16 mouse cellular contexts compared by ENCODE assay signal in the genomic region with DNA sequence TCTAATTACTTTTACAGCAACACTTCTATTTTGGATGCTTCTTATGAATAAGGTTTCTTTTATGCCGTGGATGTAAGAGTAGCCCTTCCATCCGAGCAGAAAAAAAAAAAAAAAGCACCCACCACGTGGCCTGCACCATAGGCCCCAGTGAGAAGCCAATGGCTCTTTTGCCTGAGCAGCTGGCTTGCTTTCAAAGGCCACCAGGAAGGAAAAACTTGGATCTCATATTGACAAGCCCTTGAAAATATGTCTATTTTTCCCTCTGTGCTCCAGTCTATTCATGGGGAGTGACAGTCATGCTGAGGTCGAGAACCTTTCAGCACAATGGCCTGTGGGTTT.
DNase-seq lines count a peak whose midpoint lies in the region; ATAC-seq and TF ChIP-seq lines count a peak whose summit lies in the region.
"Had no signal": no experiment of that assay in that cellular context is flagged by ENCODE, and none has a peak within 500 bp of the region (broad histone marks: within the 10 kb centered on the region; RNA-seq: fewer than 3 reads in every experiment).

No protein-coding gene starts in this region.

- no peak for ATAC-seq in embryonic facial prominence, embryonic 13.5 days (ENCODE audit: insufficient number of reproducible peaks, insufficient read depth, low FRiP score, low TSS enrichment, low read depth)
- ATAC-seq in hindbrain, embryonic 16.5 days, result peak; percentile 63
- peak; percentile 86 for ATAC-seq in forebrain, embryonic 16.5 days
- ATAC-seq: intestine, embryonic 16.5 days had no signal

- H3K27ac ChIP-seq in embryonic facial prominence, embryonic 13.5 days, result 0 out of 2 replicates have a peak overlapping the region, but pooled peaks have one; percentile 22
- no peak overlapping the region for H3K27ac ChIP-seq in embryonic facial prominence, embryonic 10.5 days (replicated peaks)
- no peak overlapping the region for H3K27ac ChIP-seq in hindbrain, embryonic 16.5 days (ENCODE audit: low read depth, low read length)
- no peak overlapping the region for H3K27ac ChIP-seq in hindbrain, embryonic 10.5 days
- H3K27ac ChIP-seq in CH12.LX (ENCODE audit: insufficient read depth, low read depth), result no peak overlapping the region
- H3K27ac ChIP-seq in forebrain, embryonic 16.5 days (ENCODE audit: low read length), result no peak overlapping the region; the same call in 1 of the 2 replicates
- H3K27ac ChIP-seq: kidney, postnatal 0 days; stomach, embryonic 15.5 days had no signal

- H3K4me3 ChIP-seq in embryonic facial prominence, embryonic 13.5 days, result no peak overlapping the region
- H3K4me3 ChIP-seq in embryonic facial prominence, embryonic 10.5 days, result no peak overlapping the region
- no peak overlapping the region for H3K4me3 ChIP-seq in hindbrain, embryonic 16.5 days (ENCODE audit: low read length)
- no peak overlapping the region for H3K4me3 ChIP-seq in hindbrain, embryonic 10.5 days
- H3K4me3 ChIP-seq in CH12.LX (replicated peaks in 1 of 3; ENCODE audit: low read depth in 2 of 3, low read length in 2 of 3, poor library complexity in 1 of 3), result no peak overlapping the region
- no peak overlapping the region for H3K4me3 ChIP-seq in forebrain, embryonic 16.5 days (replicated peaks; ENCODE audit: low read length)
- H3K4me3 ChIP-seq: megakaryocyte, embryonic 14.5 days; stomach, embryonic 15.5 days had no signal

- TF ChIP-seq POLR2A in CH12.LX (IDR thresholded peaks at IDR 0.05; ENCODE audit: low read depth, low read length), result no peak

- H3K9me3 ChIP-seq in embryonic facial prominence, embryonic 13.5 days, result no peaks in the 10 kb centered on the region
- no peaks in the 10 kb centered on the region for H3K9me3 ChIP-seq in embryonic facial prominence, embryonic 10.5 days
- no peaks in the 10 kb centered on the region for H3K9me3 ChIP-seq in hindbrain, embryonic 16.5 days (ENCODE audit: control insufficient read depth, low read length)
- no peaks in the 10 kb centered on the region for H3K9me3 ChIP-seq in hindbrain, embryonic 10.5 days
- no peaks in the 10 kb centered on the region for H3K9me3 ChIP-seq in CH12.LX (replicated peaks; ENCODE audit: low read length)
- H3K9me3 ChIP-seq in forebrain, embryonic 16.5 days (ENCODE audit: control insufficient read depth, low read length), result no peaks in the 10 kb centered on the region
- H3K9me3 ChIP-seq: stomach, embryonic 15.5 days had no signal

- 0 out of 2 replicates have a peak, but pooled peaks cover 4% of the 10 kb centered on the region for H3K4me1 ChIP-seq in embryonic facial prominence, embryonic 13.5 days
- H3K4me1 ChIP-seq in embryonic facial prominence, embryonic 10.5 days, result no peaks in the 10 kb centered on the region
- H3K4me1 ChIP-seq in hindbrain, embryonic 16.5 days (ENCODE audit: control insufficient read depth, insufficient read depth, low read depth, low read length), result no peaks in the 10 kb centered on the region; the same call in 1 of the 2 replicates
- no peaks in the 10 kb centered on the region for H3K4me1 ChIP-seq in hindbrain, embryonic 10.5 days (replicated peaks)
- no peaks in the 10 kb centered on the region for H3K4me1 ChIP-seq in CH12.LX (ENCODE audit: control insufficient read depth in 1 of 2, insufficient read depth in 2 of 2)
- H3K4me1 ChIP-seq in forebrain, embryonic 16.5 days (replicated peaks; ENCODE audit: control insufficient read depth, insufficient read depth, low read length), result peaks cover 10% of the 10 kb centered on the region
- H3K4me1 ChIP-seq: megakaryocyte, embryonic 14.5 days; stomach, embryonic 15.5 days had no signal

- in situ Hi-C loops in CH12.LX (cut with MboI; ENCODE audit: low pct_ligation_motif_present, low pct_unique_long_range_greater_than_20kb, low sequenced_read_pairs), result no loop called here

- H3K27me3 ChIP-seq in embryonic facial prominence, embryonic 13.5 days, result no peaks in the 10 kb centered on the region
- no peaks in the 10 kb centered on the region for H3K27me3 ChIP-seq in embryonic facial prominence, embryonic 10.5 days (replicated peaks; ENCODE audit: low read depth, poor library complexity, severe bottlenecking)
- no peaks in the 10 kb centered on the region for H3K27me3 ChIP-seq in hindbrain, embryonic 16.5 days (replicated peaks; ENCODE audit: control insufficient read depth, insufficient read depth, low read length)
- H3K27me3 ChIP-seq in hindbrain, embryonic 10.5 days (ENCODE audit: insufficient read depth, poor library complexity, severe bottlenecking), result no peaks in the 10 kb centered on the region
- H3K27me3 ChIP-seq in CH12.LX (replicated peaks), result no peaks in the 10 kb centered on the region
- peaks cover 10% of the 10 kb centered on the region for H3K27me3 ChIP-seq in forebrain, embryonic 16.5 days (replicated peaks; ENCODE audit: control insufficient read depth, insufficient read depth, low read length)
- H3K27me3 ChIP-seq: stomach, embryonic 15.5 days had no signal

- H3K36me3 ChIP-seq in embryonic facial prominence, embryonic 13.5 days, result no peaks in the 10 kb centered on the region
- no peaks in the 10 kb centered on the region for H3K36me3 ChIP-seq in embryonic facial prominence, embryonic 10.5 days (replicated peaks)
- no peaks in the 10 kb centered on the region for H3K36me3 ChIP-seq in hindbrain, embryonic 16.5 days (ENCODE audit: control insufficient read depth, insufficient read depth, low read length)
- H3K36me3 ChIP-seq in hindbrain, embryonic 10.5 days, result no peaks in the 10 kb centered on the region
- no peaks in the 10 kb centered on the region for H3K36me3 ChIP-seq in CH12.LX (replicated peaks in 1 of 2; ENCODE audit: control insufficient read depth in 1 of 2, insufficient read depth in 1 of 2, low read length in 1 of 2)
- no peaks in the 10 kb centered on the region for H3K36me3 ChIP-seq in forebrain, embryonic 16.5 days (ENCODE audit: control insufficient read depth, insufficient read depth)
- H3K36me3 ChIP-seq: stomach, embryonic 15.5 days had no signal

- H3K79me2 ChIP-seq in CH12.LX (replicated peaks; ENCODE audit: control insufficient read depth, extremely low read depth, insufficient read depth, poor library complexity, severe bottlenecking), result no peaks in the 10 kb centered on the region

- dilution Hi-C loops in CH12.LX (cut with MboI; ENCODE audit: extremely low pct_ligation_motif_present, extremely low pct_unique_long_range_greater_than_20kb, low sequenced_read_pairs), result no loop called here

- H3K4me2 ChIP-seq in embryonic facial prominence, embryonic 13.5 days, result no peak overlapping the region
- no peak overlapping the region for H3K4me2 ChIP-seq in hindbrain, embryonic 16.5 days (ENCODE audit: low read length)
- no peak overlapping the region for H3K4me2 ChIP-seq in CH12.LX (ENCODE audit: insufficient read depth, low read depth, poor library complexity, severe bottlenecking)
- H3K4me2 ChIP-seq in forebrain, embryonic 16.5 days (ENCODE audit: low read length), result no peak overlapping the region
- H3K4me2 ChIP-seq: stomach, embryonic 15.5 days had no signal

- TF ChIP-seq CTCF in CH12.LX (conservative IDR thresholded peaks at IDR 0.05 in 1 of 2, IDR thresholded peaks at IDR 0.05 in 1 of 2; ENCODE audit: low read depth in 2 of 2, low read length in 2 of 2), result no peak

- 50% methylated on average over 4 of the region's 4 CpGs for WGBS in embryonic facial prominence, embryonic 13.5 days
- WGBS in embryonic facial prominence, embryonic 10.5 days, result 68% methylated on average over 4 of the region's 4 CpGs
- WGBS in hindbrain, embryonic 16.5 days, result 30% methylated on average over 4 of the region's 4 CpGs
- WGBS in hindbrain, embryonic 10.5 days, result 59% methylated on average over 4 of the region's 4 CpGs
- 4% methylated on average over 4 of the region's 4 CpGs for WGBS in forebrain, embryonic 16.5 days

- DNase-seq in embryonic facial prominence, embryonic 10.5 days (ENCODE audit: low spot score), result no peak
- no peak for DNase-seq in hindbrain, embryonic 10.5 days (ENCODE audit: low spot score)
- no peak for DNase-seq in CH12.LX (ENCODE audit: extremely low read depth)
- DNase-seq in testis, postnatal 10 days (ENCODE audit: low spot score), result no peak
- DNase-seq in kidney, postnatal 36 days, result no peak
- DNase-seq: embryo, embryonic 11 days; gastrocnemius, postnatal 25 days; lung, adult 18-20 months; thymus, postnatal 36 days had no signal

- no peak overlapping the region for H3K9ac ChIP-seq in embryonic facial prominence, embryonic 13.5 days
- H3K9ac ChIP-seq in hindbrain, embryonic 16.5 days (ENCODE audit: low read depth, low read length), result no peak overlapping the region
- H3K9ac ChIP-seq in CH12.LX (ENCODE audit: insufficient read depth, low read depth), result no peak overlapping the region
- no peak overlapping the region for H3K9ac ChIP-seq in forebrain, embryonic 16.5 days (replicated peaks; ENCODE audit: low read depth, low read length)
- H3K9ac ChIP-seq: stomach, embryonic 15.5 days had no signal

- no peak for TF ChIP-seq EP300 in CH12.LX (IDR thresholded peaks at IDR 0.05; ENCODE audit: low read length)

- no peak for TF ChIP-seq RAD21 in CH12.LX (IDR thresholded peaks at IDR 0.05; ENCODE audit: low read depth, low read length)

TF ChIP-seq in CH12.LX, 34 proteins besides CTCF, POLR2A, EP300 and RAD21:
- TF ChIP-seq BHLHE40 (IDR thresholded peaks at IDR 0.05; ENCODE audit: low read depth, low read length), result no peak
- TF ChIP-seq ZNF384 (IDR thresholded peaks at IDR 0.05; ENCODE audit: low read depth, low read length), result peak; percentile 56
